Mouse (Mus musculus): ENCODE results near the gene Tesmin. TPM values are rescaled to one million over a fixed set of nuclear protein-coding genes. Genes with fewer than 3 reads are reported as not detected.

Tesmin gene
- polyA plus RNA-seq, 1 experiment from 2014 or later, result 0.26 TPM

GRCm38 (mm10) chr19:3400057-3400456 lies 11.4 kb downstream of the Tesmin start:
- Histone ChIP-seq H3K9me3 (no peaks in the 10 kb centered on the region), H3K4me1 (0 out of 2 replicates have a peak, but pooled peaks cover 3% of the 10 kb centered on the region), H3K36me3 (no peaks in the 10 kb centered on the region), H3K27me3 (0 out of 2 replicates have a peak, but pooled peaks cover 6% of the 10 kb centered on the region), H3K4me2 (replicated peaks) (no peak overlapping the region), H3K4me3 (no peak overlapping the region), H3K9ac (replicated peaks) (no peak overlapping the region), H3K27ac (replicated peaks) (no peak overlapping the region)
- WGBS, result 80% methylated on average over 4 of the region's 4 CpGs
- ATAC-seq (ENCODE audit: low FRiP score, low read depth), result no peak

GRCm38 (mm10) chr19:3401504-3401903 lies 12.8 kb downstream of the Tesmin start:
- no peak overlapping the region for H3K4me2 ChIP-seq (replicated peaks)
- no peaks in the 10 kb centered on the region for H3K9me3 ChIP-seq
- H3K36me3 ChIP-seq, result no peaks in the 10 kb centered on the region
- 0 out of 2 replicates have a peak, but pooled peaks cover 6% of the 10 kb centered on the region for H3K27me3 ChIP-seq
- no peak overlapping the region for H3K4me3 ChIP-seq
- no peak overlapping the region for H3K9ac ChIP-seq (replicated peaks)
- no peak overlapping the region for H3K27ac ChIP-seq (replicated peaks)
- no peak for ATAC-seq (ENCODE audit: low FRiP score, low read depth)
- WGBS, result 87% methylated on average over 7 of the region's 7 CpGs
- 0 out of 2 replicates have a peak, but pooled peaks cover 3% of the 10 kb centered on the region for H3K4me1 ChIP-seq

- H3K9ac ChIP-seq (replicated peaks), result no peak overlapping the region
- 60% methylated on average over 7 of the region's 7 CpGs for WGBS
- H3K4me3 ChIP-seq, result no peak overlapping the region
- ATAC-seq (ENCODE audit: low FRiP score, low read depth), result no peak
- 0 out of 2 replicates have a peak, but pooled peaks cover 6% of the 10 kb centered on the region for H3K27me3 ChIP-seq
- no peaks in the 10 kb centered on the region for H3K9me3 ChIP-seq
- H3K36me3 ChIP-seq, result no peaks in the 10 kb centered on the region
- no peak overlapping the region for H3K27ac ChIP-seq (replicated peaks)
- no peak overlapping the region for H3K4me2 ChIP-seq (replicated peaks)
- 0 out of 2 replicates have a peak, but pooled peaks cover 3% of the 10 kb centered on the region for H3K4me1 ChIP-seq
Measured at GRCm38 (mm10) chr19:3401943-3402342, 13.3 kb downstream of the Tesmin start.

GRCm38 (mm10) chr19:3402390-3402789 lies 13.7 kb downstream of the Tesmin start:
- no peak overlapping the region for H3K4me2 ChIP-seq (replicated peaks)
- H3K4me1 ChIP-seq, result 0 out of 2 replicates have a peak, but pooled peaks cover 3% of the 10 kb centered on the region
- H3K27ac ChIP-seq (replicated peaks), result no peak overlapping the region
- 0 out of 2 replicates have a peak, but pooled peaks cover 6% of the 10 kb centered on the region for H3K27me3 ChIP-seq
- no peak for ATAC-seq (ENCODE audit: low FRiP score, low read depth)
- H3K4me3 ChIP-seq, result no peak overlapping the region
- H3K36me3 ChIP-seq, result no peaks in the 10 kb centered on the region
- H3K9me3 ChIP-seq, result no peaks in the 10 kb centered on the region
- H3K9ac ChIP-seq (replicated peaks), result no peak overlapping the region
- WGBS, result 80% methylated on average over 6 of the region's 6 CpGs

- Histone ChIP-seq H3K4me1 (0 out of 2 replicates have a peak, but pooled peaks cover 3% of the 10 kb centered on the region), H3K36me3 (no peaks in the 10 kb centered on the region), H3K27ac (replicated peaks) (no peak overlapping the region), H3K9me3 (no peaks in the 10 kb centered on the region), H3K4me2 (replicated peaks) (no peak overlapping the region), H3K27me3 (0 out of 2 replicates have a peak, but pooled peaks cover 6% of the 10 kb centered on the region), H3K4me3 (no peak overlapping the region), H3K9ac (replicated peaks) (no peak overlapping the region)
- ATAC-seq (ENCODE audit: low FRiP score, low read depth), result no peak
- 74% methylated on average over 7 of the region's 7 CpGs for WGBS
Measured at GRCm38 (mm10) chr19:3404030-3404429, 15.4 kb downstream of the Tesmin start.

- Histone ChIP-seq H3K27ac (replicated peaks) (no peak overlapping the region), H3K27me3 (0 out of 2 replicates have a peak, but pooled peaks cover 6% of the 10 kb centered on the region), H3K36me3 (no peaks in the 10 kb centered on the region), H3K4me2 (replicated peaks) (no peak overlapping the region), H3K9me3 (no peaks in the 10 kb centered on the region), H3K9ac (replicated peaks) (no peak overlapping the region), H3K4me3 (no peak overlapping the region), H3K4me1 (0 out of 2 replicates have a peak, but pooled peaks cover 3% of the 10 kb centered on the region)
- 66% methylated on average over 1 of the region's 1 CpGs for WGBS
- ATAC-seq (ENCODE audit: low FRiP score, low read depth), result no peak
Measured at GRCm38 (mm10) chr19:3405531-3406281, 17.0 kb downstream of the Tesmin start.

- peak within 1 kb of the TSS; percentile 60 for H3K4me2 ChIP-seq (replicated peaks)
- peak; percentile 38; the same call in 1 of the 2 replicates for ATAC-seq (ENCODE audit: low FRiP score, low read depth)
- peaks cover 44% of the 10 kb centered on the region for H3K27me3 ChIP-seq
- H3K4me3 ChIP-seq, result peak within 1 kb of the TSS; percentile 35
- 0 out of 2 replicates have a peak, but pooled peaks cover 8% of the 10 kb centered on the region for H3K4me1 ChIP-seq
- H3K9me3 ChIP-seq, result no peaks in the 10 kb centered on the region
- peak within 1 kb of the TSS; percentile 51; the same call in 1 of the 2 replicates for H3K9ac ChIP-seq (replicated peaks)
- H3K36me3 ChIP-seq, result no peaks in the 10 kb centered on the region
- H3K27ac ChIP-seq (replicated peaks), result no peak within 1 kb of the TSS
- WGBS, result 4% methylated on average over 37 of the region's 37 CpGs
Measured at GRCm38 (mm10) chr19:3414268-3414733, 25.6 kb downstream of the Tesmin start, which contains the start of gene Gal. TSS of gene Gal (minus strand) at chr19:3414544.

- Histone ChIP-seq H3K4me2 (replicated peaks) (no peak overlapping the region), H3K27ac (replicated peaks) (no peak overlapping the region), H3K4me1 (0 out of 2 replicates have a peak, but pooled peaks cover 4% of the 10 kb centered on the region), H3K27me3 (peaks cover 21% of the 10 kb centered on the region), H3K4me3 (no peak overlapping the region), H3K9ac (replicated peaks) (no peak overlapping the region), H3K36me3 (no peaks in the 10 kb centered on the region), H3K9me3 (no peaks in the 10 kb centered on the region)
- 67% methylated on average over 5 of the region's 5 CpGs for WGBS
- ATAC-seq (ENCODE audit: low FRiP score, low read depth), result no peak
Measured at GRCm38 (mm10) chr19:3419251-3419650, 30.6 kb downstream of the Tesmin start.

- Histone ChIP-seq H3K4me2 (replicated peaks) (no peak overlapping the region), H3K27me3 (0 out of 2 replicates have a peak, but pooled peaks cover 8% of the 10 kb centered on the region), H3K4me1 (no peaks in the 10 kb centered on the region), H3K4me3 (no peak overlapping the region), H3K27ac (replicated peaks) (no peak overlapping the region), H3K36me3 (no peaks in the 10 kb centered on the region), H3K9me3 (no peaks in the 10 kb centered on the region), H3K9ac (replicated peaks) (no peak overlapping the region)
- no peak for ATAC-seq (ENCODE audit: low FRiP score, low read depth)
- WGBS, result 45% methylated on average over 6 of the region's 6 CpGs
Measured at GRCm38 (mm10) chr19:3422488-3422887, 33.8 kb downstream of the Tesmin start.

- H3K9ac ChIP-seq (replicated peaks), result no peak overlapping the region
- no peaks in the 10 kb centered on the region for H3K36me3 ChIP-seq
- 0 out of 2 replicates have a peak, but pooled peaks cover 8% of the 10 kb centered on the region for H3K27me3 ChIP-seq
- no peaks in the 10 kb centered on the region for H3K4me1 ChIP-seq
- no peak overlapping the region for H3K27ac ChIP-seq (replicated peaks)
- WGBS, result 71% methylated on average over 4 of the region's 4 CpGs
- no peaks in the 10 kb centered on the region for H3K9me3 ChIP-seq
- no peak for ATAC-seq (ENCODE audit: low FRiP score, low read depth)
- H3K4me3 ChIP-seq, result no peak overlapping the region
- no peak overlapping the region for H3K4me2 ChIP-seq (replicated peaks)
Measured at GRCm38 (mm10) chr19:3422981-3423380, 34.3 kb downstream of the Tesmin start.

GRCm38 (mm10) chr19:3424214-3424613 lies 35.6 kb downstream of the Tesmin start:
- 83% methylated on average over 2 of the region's 2 CpGs for WGBS
- H3K4me3 ChIP-seq, result no peak overlapping the region
- 0 out of 2 replicates have a peak overlapping the region, but pooled peaks have one; percentile 11 for H3K9ac ChIP-seq (replicated peaks)
- ATAC-seq (ENCODE audit: low FRiP score, low read depth), result no peak
- H3K27ac ChIP-seq (replicated peaks), result no peak overlapping the region
- H3K4me2 ChIP-seq (replicated peaks), result no peak overlapping the region
- H3K4me1 ChIP-seq, result 0 out of 2 replicates have a peak, but pooled peaks cover under 1% of the 10 kb centered on the region
- no peaks in the 10 kb centered on the region for H3K9me3 ChIP-seq
- H3K36me3 ChIP-seq, result no peaks in the 10 kb centered on the region
- H3K27me3 ChIP-seq, result 0 out of 2 replicates have a peak, but pooled peaks cover 4% of the 10 kb centered on the region
